Mouse (Mus musculus): Measurements from ENCODE around the gene Lypd9. TPM values are rescaled to one million over a fixed set of nuclear protein-coding genes. Genes with fewer than 3 reads are reported as not detected.
"Not testable (repeated sequence)": the region's sequence is repeated elsewhere in the genome, so short reads cannot be mapped to it uniquely, and the experiment has no call there.

Gene Lypd9
- not detected in 2 replicates for polyA plus RNA-seq (2012)

DNA sequence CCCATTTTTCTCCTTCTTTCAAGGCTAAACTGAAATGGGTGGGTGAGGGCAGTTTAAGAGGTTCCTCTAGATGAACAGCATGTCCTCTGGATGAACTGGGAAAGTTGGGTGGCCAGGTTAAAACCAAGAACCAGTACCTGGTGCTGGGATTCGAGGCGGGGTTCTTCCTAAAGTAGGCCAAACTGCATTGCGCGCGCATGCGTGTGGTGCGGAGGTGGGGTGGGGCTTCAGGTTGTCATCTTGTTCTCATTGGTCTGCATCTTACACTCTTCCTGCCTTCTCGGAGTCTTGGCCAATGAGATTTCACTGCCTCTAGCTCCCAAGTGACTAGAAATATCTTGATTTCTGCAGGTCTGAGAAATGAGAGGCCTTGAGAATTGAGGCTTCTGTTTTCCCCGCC lies at the start of gene Lypd9:
Gene Lypd9, minus strand, starts transcription at position 165 of the 400 bp plus-strand sequence.
- no peak for TF ChIP-seq GATA1 (IDR thresholded peaks at IDR 0.05; ENCODE audit: low read length)

DNA sequence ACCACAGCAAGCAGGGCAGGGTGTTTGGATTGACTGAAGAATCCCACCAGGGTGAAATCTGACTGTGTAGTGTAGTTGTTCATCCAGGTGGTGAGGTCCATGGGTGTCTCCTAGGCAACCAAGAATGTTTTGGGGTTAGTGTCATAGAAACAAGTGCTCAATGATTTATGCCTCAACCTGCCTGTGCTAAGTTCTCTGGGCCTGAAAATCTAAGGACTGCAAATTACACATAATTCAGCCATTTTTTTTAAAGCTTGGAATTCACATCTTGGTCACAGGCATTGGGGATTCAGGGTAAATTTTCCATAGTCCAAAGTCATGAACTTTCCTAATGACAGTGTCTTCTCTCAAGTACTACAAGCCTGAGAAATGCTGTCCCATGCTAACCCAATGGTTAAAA lies 49.7 kb upstream of the Lypd9 start, which contains the start of gene Olfr331:
Gene Olfr331, minus strand, starts transcription at position 101 of the 400 bp plus-strand sequence.
- not testable (repeated sequence) for TF ChIP-seq GATA1 (IDR thresholded peaks at IDR 0.05; ENCODE audit: low read length)

GRCm38 (mm10) chr11:58499290-58499689 lies 46.6 kb upstream of the Lypd9 start:
- TF ChIP-seq GATA1 (IDR thresholded peaks at IDR 0.05; ENCODE audit: low read length), result no peak

- no peak for TF ChIP-seq GATA1 (IDR thresholded peaks at IDR 0.05; ENCODE audit: low read length)
Observed at GRCm38 (mm10) chr11:58498761-58499160, 46.0 kb upstream of the Lypd9 start.

GRCm38 (mm10) chr11:58492455-58492854 lies 39.7 kb upstream of the Lypd9 start, which contains the start of gene Olfr332:
Gene Olfr332 (minus strand): TSS chr11:58492555.
- no peak for TF ChIP-seq GATA1 (IDR thresholded peaks at IDR 0.05; ENCODE audit: low read length)

DNA sequence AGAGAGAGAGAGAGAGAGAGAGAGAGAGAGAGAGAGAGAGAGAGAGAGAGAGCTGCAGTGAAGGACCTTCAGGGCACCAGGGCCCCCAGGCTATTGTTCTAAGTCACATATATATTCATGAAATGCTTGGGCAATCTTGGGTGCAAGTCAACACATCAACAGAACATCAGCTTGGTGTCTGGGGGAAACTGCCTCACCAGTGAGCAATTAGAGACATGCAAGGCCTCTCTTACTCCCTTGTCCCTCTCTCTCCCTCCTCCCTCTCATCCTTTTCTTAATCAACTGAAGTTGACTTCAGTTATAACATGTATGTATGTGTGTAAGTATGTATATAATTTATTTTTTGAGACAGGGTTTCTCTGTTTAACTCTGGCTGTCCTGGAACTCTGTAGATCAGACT lies 9.4 kb upstream of the Lypd9 start, which contains the start of gene Olfr30:
Gene Olfr30, minus strand, starts transcription at position 101 of the 400 bp plus-strand sequence.
- TF ChIP-seq GATA1 (IDR thresholded peaks at IDR 0.05; ENCODE audit: low read length), result no peak

GRCm38 (mm10) chr11:58453592-58453991 lies 869 bp upstream of the Lypd9 start:
- TF ChIP-seq GATA1 (IDR thresholded peaks at IDR 0.05; ENCODE audit: low read length), result no peak

- TF ChIP-seq GATA1 (IDR thresholded peaks at IDR 0.05; ENCODE audit: low read length), result no peak
Observed at GRCm38 (mm10) chr11:58437866-58438265, 14.9 kb downstream of the Lypd9 start.

- no peak for TF ChIP-seq GATA1 (IDR thresholded peaks at IDR 0.05; ENCODE audit: low read length)
Observed at GRCm38 (mm10) chr11:58432259-58432658, 20.5 kb downstream of the Lypd9 start, which contains the start of gene Gm12253. Gene Gm12253 (plus strand): TSS chr11:58432559.

- TF ChIP-seq GATA1 (IDR thresholded peaks at IDR 0.05; ENCODE audit: low read length), result no peak
Observed at GRCm38 (mm10) chr11:58420815-58421214, 31.9 kb downstream of the Lypd9 start, which contains the start of gene 1810065E05Rik. Gene 1810065E05Rik (plus strand): TSS chr11:58421111.

- TF ChIP-seq GATA1 (IDR thresholded peaks at IDR 0.05; ENCODE audit: low read length), result no peak
Observed at GRCm38 (mm10) chr11:58418336-58418735, 34.4 kb downstream of the Lypd9 start.

DNA sequence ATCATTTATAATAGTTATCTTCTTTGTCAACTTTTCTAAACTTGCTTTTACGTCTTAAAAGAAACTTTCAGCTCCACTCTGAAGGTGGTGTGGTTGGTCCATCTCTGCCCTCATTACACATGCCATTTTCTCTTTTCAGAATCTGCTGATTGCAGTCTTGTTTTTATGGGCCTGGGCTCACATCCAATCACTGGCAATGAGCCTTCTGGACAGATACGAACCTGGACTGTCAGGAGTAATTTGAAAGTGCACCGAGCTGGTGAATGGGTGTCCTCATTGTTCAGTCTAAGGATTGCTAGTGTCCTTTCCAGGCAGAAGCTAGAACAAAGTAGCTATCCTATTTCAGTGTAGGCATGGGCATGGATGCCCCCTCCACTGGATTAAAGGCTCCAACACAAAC lies 44.7 kb downstream of the Lypd9 start:
- no peak for TF ChIP-seq GATA1 (IDR thresholded peaks at IDR 0.05; ENCODE audit: low read length)

- TF ChIP-seq GATA1 (IDR thresholded peaks at IDR 0.05; ENCODE audit: low read length), result no peak
Observed at GRCm38 (mm10) chr11:58400655-58401054, 52.1 kb downstream of the Lypd9 start.

DNA sequence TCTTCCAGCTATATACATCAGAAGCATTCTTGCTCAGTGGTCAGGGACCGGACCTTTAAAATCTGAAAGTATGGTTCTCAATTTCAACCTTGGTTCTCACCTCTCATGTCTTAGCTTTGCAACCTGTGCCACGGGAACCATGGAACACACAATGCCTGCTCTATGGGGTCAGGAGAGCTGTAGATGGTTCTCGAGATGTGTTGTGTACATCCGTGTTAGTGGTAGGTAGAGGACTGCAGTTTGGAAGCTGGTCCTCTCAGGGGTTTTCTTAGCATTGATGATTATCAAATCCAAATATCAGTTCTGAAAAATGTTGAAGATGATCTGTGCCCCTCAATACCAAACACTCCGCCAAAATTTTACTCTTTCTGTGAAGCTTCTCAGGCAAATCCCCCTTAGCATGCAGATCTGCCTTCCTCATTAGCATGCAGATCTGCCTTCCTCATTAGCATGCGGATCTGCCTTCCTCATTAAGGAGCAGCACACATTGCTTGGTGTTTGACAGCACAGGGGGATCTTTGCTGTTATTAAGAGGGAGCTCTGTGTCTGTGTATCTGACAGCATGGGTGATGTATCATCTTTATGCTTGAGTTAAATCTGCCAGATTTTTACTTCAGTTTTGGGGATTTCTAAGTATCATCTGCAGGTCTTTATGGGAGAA lies 52.6 kb downstream of the Lypd9 start:
- TF ChIP-seq GATA1 (IDR thresholded peaks at IDR 0.05; ENCODE audit: low read length), result no peak

Other genes starting within 250 kb of the Lypd9 start
- gene 4930438A08Rik, start 178.1 kb downstream of the Lypd9 start, polyA plus RNA-seq (2012), result not detected in 2 replicates
- gene Zfp692, start 145.9 kb downstream of the Lypd9 start, polyA plus RNA-seq (2012), result 17.2 and 21.2 TPM in 2 replicates
- 10.1 and 10.8 TPM in 2 replicates for gene Zfp672, start 122.6 kb downstream of the Lypd9 start, polyA plus RNA-seq (2012)
- gene Sh3bp5l, start 122.2 kb downstream of the Lypd9 start, polyA plus RNA-seq (2012), result 29.4 and 33.7 TPM in 2 replicates
- gene Lypd8, start 73.9 kb downstream of the Lypd9 start, polyA plus RNA-seq (2012), result not detected in 2 replicates
- not detected in 2 replicates for gene 1810065E05Rik, start 31.8 kb downstream of the Lypd9 start, polyA plus RNA-seq (2012)
- gene Gm12253, start 20.4 kb downstream of the Lypd9 start, polyA plus RNA-seq (2012), result not detected in 2 replicates
- gene Olfr30, start 9.3 kb upstream of the Lypd9 start, polyA plus RNA-seq (2012), result not detected in 2 replicates
- not detected in 2 replicates for gene Olfr332, start 39.6 kb upstream of the Lypd9 start, polyA plus RNA-seq (2012)
- gene Olfr331, start 49.6 kb upstream of the Lypd9 start, polyA plus RNA-seq (2012), result not detected in 2 replicates
- gene Olfr330, start 81.9 kb upstream of the Lypd9 start, polyA plus RNA-seq (2012), result not detected in 2 replicates
- not detected in 2 replicates for gene Olfr329-ps, start 93.5 kb upstream of the Lypd9 start, polyA plus RNA-seq (2012)
- gene Olfr328, start 102.7 kb upstream of the Lypd9 start, polyA plus RNA-seq (2012), result not detected in 2 replicates
- gene Olfr224, start 117.6 kb upstream of the Lypd9 start, polyA plus RNA-seq (2012), result not detected in 2 replicates
- gene Olfr325, start 124.8 kb upstream of the Lypd9 start, polyA plus RNA-seq (2012), result not detected in 2 replicates
- gene Olfr324, start 142.2 kb upstream of the Lypd9 start, polyA plus RNA-seq (2012), result not detected in 2 replicates
- gene 2210407C18Rik, start 163.2 kb upstream of the Lypd9 start, polyA plus RNA-seq (2012), result not detected in 2 replicates
- gene Olfr323, start 177.6 kb upstream of the Lypd9 start, polyA plus RNA-seq (2012), result not detected in 2 replicates
- gene Trim58, start 187.5 kb upstream of the Lypd9 start, polyA plus RNA-seq (2012), result not detected in 2 replicates
- gene Olfr322, start 205.9 kb upstream of the Lypd9 start, polyA plus RNA-seq (2012), result not detected in 2 replicates
- not detected in 2 replicates for gene Olfr320, start 228.2 kb upstream of the Lypd9 start, polyA plus RNA-seq (2012)
- gene Olfr319, start 246.2 kb upstream of the Lypd9 start, polyA plus RNA-seq (2012), result not detected in 2 replicates

Measured in G1E-ER4 (cell line).